Mouse (Mus musculus): ENCODE measurements around the gene Lctl.

- TF ChIP-seq GATA1 (IDR thresholded peaks at IDR 0.05; ENCODE audit: low read length) (no peak), TAL1 (IDR thresholded peaks at IDR 0.05; ENCODE audit: low read length) (no peak)
These were observed 3.0 kb downstream of the Lctl start for GRCm38 (mm10) chr9:64119898-64120297.

Measured in erythroblast, embryonic 14.5 days (primary cell).